Mouse (Mus musculus): ENCODE results near the gene Yap1. TPM values are rescaled to one million over a fixed set of nuclear protein-coding genes. Genes with fewer than 3 reads are reported as not detected.
A peak's percentile ranks its signal among the peaks of the same experiment; 100 is the strongest.
"Not testable (repeated sequence)": the region's sequence is repeated elsewhere in the genome, so short reads cannot be mapped to it uniquely, and the experiment has no call there.

Gene Yap1
- total RNA-seq, 1 experiment from 2014 or later: 67.4 TPM

- DNase-seq: peak; percentile 78
Measured at GRCm38 (mm10) chr9:7914487-7914886, 89.9 kb downstream of the Yap1 start.

- DNase-seq: no peak
Measured at GRCm38 (mm10) chr9:7913953-7914352, 90.4 kb downstream of the Yap1 start.

- DNase-seq: no peak
Measured at GRCm38 (mm10) chr9:7907351-7907985, 96.9 kb downstream of the Yap1 start.

- no peak for DNase-seq
Measured at GRCm38 (mm10) chr9:7906564-7906963, 97.8 kb downstream of the Yap1 start.

GRCm38 (mm10) chr9:7903825-7904224 is 100.6 kb downstream of the Yap1 start:
- DNase-seq: no peak

GRCm38 (mm10) chr9:7903262-7903661 is 101.1 kb downstream of the Yap1 start:
- no peak for DNase-seq

GRCm38 (mm10) chr9:7902311-7902710 is 102.1 kb downstream of the Yap1 start:
- no peak for DNase-seq

GRCm38 (mm10) chr9:7900965-7901364 is 103.4 kb downstream of the Yap1 start:
- DNase-seq: no peak

GRCm38 (mm10) chr9:7897502-7897901 is 106.9 kb downstream of the Yap1 start:
- peak; percentile 81 for DNase-seq

GRCm38 (mm10) chr9:7891796-7892195 is 112.6 kb downstream of the Yap1 start:
- not testable (repeated sequence) for DNase-seq

- DNase-seq: no peak
Measured at GRCm38 (mm10) chr9:7891177-7891576, 113.2 kb downstream of the Yap1 start.

GRCm38 (mm10) chr9:7884346-7884745 is 120.0 kb downstream of the Yap1 start:
- peak; percentile 32 for DNase-seq

GRCm38 (mm10) chr9:7882304-7882865 is 122.0 kb downstream of the Yap1 start:
- DNase-seq: no peak

Other genes with a start within 250 kb of the Yap1 start
- gene Tmem123, start 240.6 kb downstream of the Yap1 start, total RNA-seq (2021): 140 and 148 TPM in 2 replicates
- gene Birc2, start 167.5 kb downstream of the Yap1 start, total RNA-seq (2021): 40.6 and 46.6 TPM in 2 replicates
- gene Birc3, start 131.4 kb downstream of the Yap1 start, total RNA-seq (2021): 19.0 and 27.8 TPM in 2 replicates
- gene Cfap300, start 38.2 kb upstream of the Yap1 start, total RNA-seq (2021): 4.3 and 4.9 TPM in 2 replicates
- gene Cep126, start 129.7 kb upstream of the Yap1 start, total RNA-seq (2021): 8.3 and 9.3 TPM in 2 replicates